Mouse (Mus musculus): ENCODE data around the gene Il16.

GRCm38 (mm10) chr7:83631073-83631827 is 114.3 kb downstream of the Il16 start:
- no peak for TF ChIP-seq CTCF (IDR thresholded peaks at IDR 0.05; ENCODE audit: insufficient read depth, low read depth, low read length)
- TF ChIP-seq POLR2A (IDR thresholded peaks at IDR 0.05; ENCODE audit: insufficient read depth, low read depth, low read length), result no peak
